Mouse (Mus musculus) midbrain, embryonic 16.5 days (tissue): Measurements from ENCODE around the gene Dus2. TPM values are rescaled to one million over a fixed set of nuclear protein-coding genes. Genes with fewer than 3 reads are reported as not detected.

Experiments used
- ATAC-seq: fragments of 200-750 bp; cut with Nextera tagmentation; 2 replicates; pipeline ENCODE4 v1.8.0; 2017; ENCODE audit warnings: moderate TSS enrichment
- H3K27ac ChIP-seq: fragments of 300-500 bp; sonication (generic); 2 replicates; pipeline ENCODE4 v1.5.1; 2014; ENCODE audit warnings: mild to moderate bottlenecking, low read length, mixed read lengths
- H3K27me3 ChIP-seq: fragments of 300-500 bp; sonication (generic); 2 replicates; pipeline ENCODE4 v1.6.1; 2014; ENCODE audit warnings: low read depth, low read length, mixed read lengths; ENCODE audit not compliant: control insufficient read depth, insufficient read depth
- H3K36me3 ChIP-seq: fragments of 300-500 bp; sonication (generic); 2 replicates; pipeline ENCODE4 v1.6.1; 2014; ENCODE audit warnings: mild to moderate bottlenecking, low read length, moderate library complexity, mixed read lengths; ENCODE audit not compliant: control insufficient read depth, insufficient read depth
- H3K4me1 ChIP-seq: fragments of 300-500 bp; sonication (generic); 2 replicates; pipeline ENCODE4 v1.6.1; 2014; ENCODE audit warnings: mild to moderate bottlenecking, low read length, mixed read lengths; ENCODE audit not compliant: control insufficient read depth, insufficient read depth
- H3K4me2 ChIP-seq: fragments of 300-500 bp; sonication (generic); 2 replicates; pipeline ENCODE4 v1.6.1; 2014; ENCODE audit warnings: mild to moderate bottlenecking, low read length, mixed read lengths
- H3K4me3 ChIP-seq: fragments of 300-500 bp; sonication (generic); 2 replicates; pipeline ENCODE4 v1.5.1; 2014; ENCODE audit warnings: low read depth, mild to moderate bottlenecking, low read length, moderate library complexity, mixed read lengths
- H3K9ac ChIP-seq: fragments of 300-500 bp; sonication (generic); 2 replicates; pipeline ENCODE4 v1.6.1; 2014; ENCODE audit warnings: low read depth, low read length, mixed read lengths
- H3K9me3 ChIP-seq: fragments of 300-500 bp; sonication (generic); replicated peaks from 2 replicates; pipeline ENCODE4 v1.6.1; 2014; ENCODE audit warnings: mild to moderate bottlenecking, low read length, mixed read lengths; ENCODE audit not compliant: control insufficient read depth, poor library complexity, severe bottlenecking
- WGBS: fragments of 180-500 bp; shearing (Covaris S2); extraction: QIAGEN DNeasy Blood & Tissue Kit; methylation state at CpG from one replicate; pipeline ENCODE4 v1.1.7; 2014; 5-methylcytosine and 5-hydroxymethylcytosine counted together
- polyA plus RNA-seq: library from polyadenylated mRNA; unstranded; fragments of >200 nt; fragmentation: Nextera tagmentation; extraction: Ambion mirVana; gene quantifications from 2 replicates; pipeline ENCODE4 v1.2.1, GENCODE M21; 2015

Dus2 gene
- polyA plus RNA-seq, 1 experiment from 2014 or later, result 29.4 TPM

DNA sequence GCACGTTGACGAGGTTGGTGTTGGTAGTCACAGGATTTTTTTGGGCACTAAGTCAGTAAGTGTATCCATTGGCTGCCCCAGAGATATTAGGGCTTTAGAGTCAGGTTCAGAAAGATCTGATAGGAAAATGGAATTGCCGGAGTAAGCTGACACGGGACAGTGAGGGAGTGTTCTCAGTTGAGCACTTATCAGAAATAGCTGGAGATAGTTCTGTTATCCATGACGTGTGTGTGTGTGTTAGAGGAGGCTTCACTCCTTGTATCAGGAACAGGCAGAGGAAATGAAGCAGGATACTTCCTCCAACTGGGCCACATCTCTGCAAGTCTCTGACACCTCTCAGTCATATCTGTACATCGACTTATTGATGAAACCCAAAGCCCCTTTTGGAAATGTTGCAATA lies 25.1 kb downstream of the Dus2 start:
- ATAC-seq, result no peak
- peaks cover 5% of the 10 kb centered on the region; the same call in 1 of the 2 replicates for H3K4me1 ChIP-seq
- no peaks in the 10 kb centered on the region for H3K9me3 ChIP-seq
- H3K9ac ChIP-seq, result no peak overlapping the region
- no peak overlapping the region for H3K27ac ChIP-seq
- 91% methylated on average over 6 of the region's 6 CpGs for WGBS
- H3K4me3 ChIP-seq, result no peak overlapping the region
- no peaks in the 10 kb centered on the region for H3K27me3 ChIP-seq
- H3K36me3 ChIP-seq, result peaks cover 7% of the 10 kb centered on the region; the same call in 1 of the 2 replicates
- H3K4me2 ChIP-seq, result no peak overlapping the region

DNA sequence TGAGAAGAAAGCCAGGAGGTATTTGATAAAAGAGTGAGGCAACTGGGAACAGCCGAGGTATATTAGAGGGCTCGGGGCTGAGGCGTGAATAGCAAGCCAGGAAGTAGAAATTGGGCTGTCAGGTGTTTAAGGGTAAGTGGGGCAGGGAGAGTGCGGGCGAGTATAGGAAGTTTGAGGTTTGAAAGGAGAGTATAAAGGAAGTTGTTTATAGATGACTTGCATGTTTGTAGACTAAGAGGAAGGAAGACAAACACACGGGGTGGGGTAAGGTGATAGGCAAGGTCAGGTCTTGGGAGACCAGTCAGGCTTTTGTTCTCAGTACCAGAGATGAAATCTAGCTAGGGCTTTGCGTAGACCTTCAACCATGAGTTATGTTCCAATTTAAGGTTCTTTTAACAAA lies 26.0 kb downstream of the Dus2 start:
- WGBS, result 97% methylated on average over 7 of the region's 7 CpGs
- H3K36me3 ChIP-seq, result peaks cover 7% of the 10 kb centered on the region; the same call in 1 of the 2 replicates
- H3K9ac ChIP-seq, result no peak overlapping the region
- no peak for ATAC-seq
- H3K4me2 ChIP-seq, result no peak overlapping the region
- no peaks in the 10 kb centered on the region for H3K27me3 ChIP-seq
- no peak overlapping the region for H3K4me3 ChIP-seq
- H3K4me1 ChIP-seq, result peaks cover under 1% of the 10 kb centered on the region; the same call in 1 of the 2 replicates
- no peaks in the 10 kb centered on the region for H3K9me3 ChIP-seq
- no peak overlapping the region for H3K27ac ChIP-seq

GRCm38 (mm10) chr8:106018039-106018438 lies 26.9 kb downstream of the Dus2 start:
- Histone ChIP-seq H3K4me1 (no peaks in the 10 kb centered on the region), H3K4me2 (no peak overlapping the region), H3K4me3 (no peak overlapping the region), H3K27me3 (no peaks in the 10 kb centered on the region), H3K9ac (no peak overlapping the region), H3K27ac (no peak overlapping the region), H3K36me3 (peaks cover 7% of the 10 kb centered on the region; the same call in 1 of the 2 replicates), H3K9me3 (no peaks in the 10 kb centered on the region)
- WGBS, result 87% methylated on average over 3 of the region's 3 CpGs
- no peak for ATAC-seq

- Histone ChIP-seq H3K36me3 (peaks cover 5% of the 10 kb centered on the region), H3K9me3 (no peaks in the 10 kb centered on the region), H3K27ac (no peak overlapping the region), H3K4me1 (no peaks in the 10 kb centered on the region), H3K9ac (no peak overlapping the region), H3K4me2 (no peak overlapping the region), H3K4me3 (no peak overlapping the region), H3K27me3 (no peaks in the 10 kb centered on the region)
- ATAC-seq, result peak; percentile 25; the same call in 1 of the 2 replicates
Measured at GRCm38 (mm10) chr8:106022483-106022882, 31.3 kb downstream of the Dus2 start.

- Histone ChIP-seq H3K27ac (no peak overlapping the region), H3K9ac (no peak overlapping the region), H3K9me3 (no peaks in the 10 kb centered on the region), H3K36me3 (peaks cover 2% of the 10 kb centered on the region; the same call in 1 of the 2 replicates), H3K4me2 (no peak overlapping the region), H3K27me3 (no peaks in the 10 kb centered on the region), H3K4me3 (no peak overlapping the region), H3K4me1 (no peaks in the 10 kb centered on the region)
- 89% methylated on average over 10 of the region's 10 CpGs for WGBS
- ATAC-seq, result no peak
Measured at GRCm38 (mm10) chr8:106038721-106039120, 47.6 kb downstream of the Dus2 start.

GRCm38 (mm10) chr8:106039605-106040004 lies 48.5 kb downstream of the Dus2 start:
- Histone ChIP-seq H3K4me2 (no peak overlapping the region), H3K36me3 (peaks cover 2% of the 10 kb centered on the region; the same call in 1 of the 2 replicates), H3K27ac (no peak overlapping the region), H3K9me3 (no peaks in the 10 kb centered on the region), H3K4me1 (no peaks in the 10 kb centered on the region), H3K27me3 (no peaks in the 10 kb centered on the region), H3K9ac (no peak overlapping the region), H3K4me3 (no peak overlapping the region)
- 85% methylated on average over 4 of the region's 4 CpGs for WGBS
- no peak for ATAC-seq

DNA sequence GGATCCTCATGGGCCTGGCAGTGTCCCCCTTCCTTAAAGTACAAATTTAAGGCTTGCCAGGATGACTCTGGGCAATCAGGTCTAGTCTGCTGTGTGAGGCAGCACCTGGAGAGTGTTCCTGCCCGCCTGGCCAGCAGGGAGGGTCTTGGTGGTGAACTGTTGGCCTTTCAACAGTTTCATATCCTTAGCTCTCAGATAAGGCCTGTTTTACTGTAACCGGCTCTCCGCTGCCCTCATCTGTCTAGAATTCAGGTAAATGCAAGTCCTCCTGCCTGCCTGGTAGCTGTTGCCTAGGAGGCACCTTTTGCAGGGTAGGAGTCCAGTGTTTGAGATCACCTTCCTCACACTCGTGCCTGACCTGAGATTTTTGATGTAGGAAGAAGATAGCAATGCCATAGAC lies 49.1 kb downstream of the Dus2 start:
- Histone ChIP-seq H3K27me3 (no peaks in the 10 kb centered on the region), H3K27ac (no peak overlapping the region), H3K4me1 (no peaks in the 10 kb centered on the region), H3K9me3 (no peaks in the 10 kb centered on the region), H3K9ac (no peak overlapping the region), H3K4me2 (no peak overlapping the region), H3K36me3 (peaks cover 2% of the 10 kb centered on the region; the same call in 1 of the 2 replicates), H3K4me3 (no peak overlapping the region)
- ATAC-seq, result no peak
- WGBS, result 87% methylated on average over 4 of the region's 4 CpGs

DNA sequence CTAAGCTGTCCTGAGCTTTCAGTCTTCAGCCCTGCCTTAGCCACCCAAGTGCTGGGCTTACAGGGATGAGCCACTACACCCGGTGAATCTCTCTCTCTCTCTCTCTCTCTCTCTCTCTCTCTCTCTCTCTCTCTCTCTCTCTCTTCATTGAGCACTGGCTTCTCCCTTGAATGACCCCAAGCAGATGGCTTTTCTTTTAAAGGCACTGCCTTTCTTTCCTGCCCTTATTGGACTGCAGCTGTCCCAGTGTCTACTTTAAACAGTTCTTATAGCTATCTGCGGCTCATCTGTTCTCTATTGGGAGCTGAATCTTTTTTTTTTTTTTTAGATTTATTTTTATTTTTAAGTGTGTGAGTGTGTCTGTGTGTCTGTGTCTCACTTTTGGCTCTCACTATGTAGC lies 51.9 kb downstream of the Dus2 start:
- H3K27me3 ChIP-seq, result no peaks in the 10 kb centered on the region
- H3K36me3 ChIP-seq, result peaks cover 2% of the 10 kb centered on the region; the same call in 1 of the 2 replicates
- H3K9ac ChIP-seq, result no peak overlapping the region
- no peak overlapping the region for H3K4me2 ChIP-seq
- no peak overlapping the region for H3K4me3 ChIP-seq
- no peaks in the 10 kb centered on the region for H3K9me3 ChIP-seq
- WGBS, result 79% methylated on average over 2 of the region's 2 CpGs
- H3K4me1 ChIP-seq, result no peaks in the 10 kb centered on the region
- ATAC-seq, result no peak
- H3K27ac ChIP-seq, result no peak overlapping the region

DNA sequence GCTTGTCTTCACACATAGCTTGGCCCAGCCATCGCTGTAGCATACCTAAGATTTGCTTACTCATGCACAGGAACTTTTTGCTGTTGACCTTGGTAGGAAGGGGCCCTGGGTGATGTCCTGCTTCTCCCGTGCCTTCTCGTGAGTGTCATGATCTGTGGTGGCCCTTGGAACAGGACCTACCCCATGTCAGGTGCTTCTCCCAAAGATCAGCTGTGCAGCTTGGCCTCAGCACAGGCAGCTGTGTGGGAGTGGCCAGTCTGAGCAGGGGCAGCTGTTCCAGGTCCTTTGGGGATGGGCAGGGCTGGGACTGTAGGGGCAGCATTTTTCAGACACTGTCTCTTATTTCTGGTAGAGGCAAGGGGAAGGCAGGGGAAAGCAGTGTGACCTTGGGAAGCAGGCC lies 53.0 kb downstream of the Dus2 start:
- Histone ChIP-seq H3K9ac (no peak overlapping the region), H3K36me3 (peaks cover 2% of the 10 kb centered on the region; the same call in 1 of the 2 replicates), H3K4me3 (no peak overlapping the region), H3K27ac (no peak overlapping the region), H3K4me2 (no peak overlapping the region), H3K27me3 (no peaks in the 10 kb centered on the region), H3K9me3 (no peaks in the 10 kb centered on the region), H3K4me1 (no peaks in the 10 kb centered on the region)
- 90% methylated on average over 3 of the region's 3 CpGs for WGBS
- no peak for ATAC-seq
